In genomic region chr10:110933584-110933983, GRCm38 (mm10) we compare ENCODE assay signal across 19 mouse cellular contexts.
"Had no signal": no experiment of that assay in that cellular context is flagged by ENCODE, and none has a peak within 500 bp of the region (broad histone marks: within the 10 kb centered on the region; RNA-seq: fewer than 3 reads in every experiment).

No protein-coding gene starts in this region.

- H3K27me3 ChIP-seq: midbrain, embryonic 12.5 days; neural tube, embryonic 13.5 days; neural tube, embryonic 15.5 days had no signal

- H3K9ac ChIP-seq: lung, embryonic 14.5 days; midbrain, embryonic 12.5 days; neural tube, embryonic 13.5 days; neural tube, embryonic 15.5 days had no signal

- H3K27ac ChIP-seq: midbrain, embryonic 10.5 days; midbrain, embryonic 12.5 days; neural tube, embryonic 13.5 days; neural tube, embryonic 15.5 days had no signal

- H3K4me3 ChIP-seq: midbrain, embryonic 10.5 days; midbrain, embryonic 12.5 days; myocyte; neural tube, embryonic 13.5 days; neural tube, embryonic 15.5 days had no signal

- H3K9me3 ChIP-seq: midbrain, embryonic 10.5 days; midbrain, embryonic 12.5 days; neural tube, embryonic 13.5 days; neural tube, embryonic 15.5 days had no signal

- ATAC-seq: midbrain, embryonic 16.5 days had no signal

- H3K36me3 ChIP-seq: neural tube, embryonic 15.5 days had no signal

- H3K4me2 ChIP-seq: lung, embryonic 14.5 days; midbrain, embryonic 12.5 days; neural tube, embryonic 13.5 days; neural tube, embryonic 15.5 days had no signal

- DNase-seq: lung, adult 18-20 months; lung, embryonic 14.5 days; lung, postnatal 10 days; lung, postnatal 4 days; midbrain, embryonic 14.5 days; retina, postnatal 1 day; right cerebral cortex, adult 18-20 months; right cerebral cortex, postnatal 25 days; right cerebral cortex, postnatal 4 days; spleen, adult 18-20 months; thymus, adult 18-20 months; thymus, postnatal 14 days; thymus, postnatal 36 days had no signal
